Mouse (Mus musculus) liver, embryonic 15.5 days (tissue): ENCODE measurements around the gene Haus2. TPM values are rescaled to one million over a fixed set of nuclear protein-coding genes. Genes with fewer than 3 reads are reported as not detected.

Experiments
- ATAC-seq: fragments of 200-750 bp; cut with Nextera tagmentation; 2 replicates; pipeline ENCODE4 v1.8.0; 2017; ENCODE audit warnings: moderate number of reproducible peaks, mild to moderate bottlenecking, moderate library complexity; ENCODE audit not compliant: insufficient read depth
- H3K27ac ChIP-seq: fragments of 300-500 bp; sonication (generic); replicated peaks from 2 replicates; pipeline ENCODE4 v1.5.1; 2015; ENCODE audit warnings: mild to moderate bottlenecking, inconsistent platforms
- H3K27me3 ChIP-seq: fragments of 300-500 bp; sonication (generic); 2 replicates; pipeline ENCODE4 v1.6.1; 2015; ENCODE audit warnings: mild to moderate bottlenecking, inconsistent platforms
- H3K36me3 ChIP-seq: fragments of 300-500 bp; sonication (generic); replicated peaks from 2 replicates; pipeline ENCODE4 v1.6.1; 2015; ENCODE audit warnings: moderate library complexity, mild to moderate bottlenecking, inconsistent platforms
- H3K4me1 ChIP-seq: fragments of 300-500 bp; sonication (generic); replicated peaks from 2 replicates; pipeline ENCODE4 v1.6.1; 2015; ENCODE audit warnings: inconsistent platforms
- H3K4me2 ChIP-seq: fragments of 300-500 bp; sonication (generic); 2 replicates; pipeline ENCODE4 v1.6.1; 2015; ENCODE audit warnings: moderate library complexity, mild to moderate bottlenecking, inconsistent platforms
- H3K4me3 ChIP-seq: fragments of 300-500 bp; sonication (generic); replicated peaks from 2 replicates; pipeline ENCODE4 v1.5.1; 2015; ENCODE audit warnings: mild to moderate bottlenecking, inconsistent platforms
- H3K9ac ChIP-seq: fragments of 300-500 bp; sonication (generic); 2 replicates; pipeline ENCODE4 v1.6.1; 2015; ENCODE audit warnings: moderate library complexity, mild to moderate bottlenecking, inconsistent platforms
- H3K9me3 ChIP-seq: fragments of 300-500 bp; sonication (generic); replicated peaks from 2 replicates; pipeline ENCODE4 v1.6.1; 2016; ENCODE audit warnings: inconsistent platforms
- WGBS: fragments of 180-500 bp; shearing (Covaris S2); methylation state at CpG from one replicate; pipeline ENCODE4 v1.1.7; 2015; ENCODE audit warnings: mixed read lengths; ENCODE audit not compliant: insufficient replicate concordance; 5-methylcytosine and 5-hydroxymethylcytosine counted together
- polyA plus RNA-seq: library from polyadenylated mRNA; unstranded; fragments of >200 nt; fragmentation: Nextera tagmentation; extraction: Ambion mirVana; gene quantifications from 2 replicates; pipeline ENCODE4 v1.2.1, GENCODE M21; 2015

The Haus2 gene
- polyA plus RNA-seq, 1 experiment from 2014 or later, result 10.8 TPM

GRCm38 (mm10) chr2:120652256-120652924, 43.2 kb downstream of the Haus2 start:
- H3K4me2 ChIP-seq, result no peak overlapping the region
- no peak overlapping the region for H3K4me3 ChIP-seq
- no peak for ATAC-seq
- H3K4me1 ChIP-seq, result peaks cover 9% of the 10 kb centered on the region
- peaks cover 9% of the 10 kb centered on the region; the same call in 1 of the 2 replicates for H3K27me3 ChIP-seq
- H3K9ac ChIP-seq, result no peak overlapping the region
- H3K9me3 ChIP-seq, result no peaks in the 10 kb centered on the region
- H3K36me3 ChIP-seq, result no peaks in the 10 kb centered on the region
- 42% methylated on average over 7 of the region's 7 CpGs for WGBS
- no peak overlapping the region for H3K27ac ChIP-seq

GRCm38 (mm10) chr2:120652925-120653284, 43.7 kb downstream of the Haus2 start:
- H3K27me3 ChIP-seq, result peaks cover 9% of the 10 kb centered on the region; the same call in 1 of the 2 replicates
- H3K9ac ChIP-seq, result no peak overlapping the region
- H3K27ac ChIP-seq, result no peak overlapping the region
- H3K9me3 ChIP-seq, result no peaks in the 10 kb centered on the region
- no peak overlapping the region for H3K4me3 ChIP-seq
- WGBS, result 46% methylated on average over 7 of the region's 7 CpGs
- H3K4me2 ChIP-seq, result no peak overlapping the region
- no peak for ATAC-seq
- no peaks in the 10 kb centered on the region for H3K36me3 ChIP-seq
- peaks cover 14% of the 10 kb centered on the region for H3K4me1 ChIP-seq

- Histone ChIP-seq H3K4me1 (peaks cover 20% of the 10 kb centered on the region), H3K36me3 (no peaks in the 10 kb centered on the region), H3K9me3 (no peaks in the 10 kb centered on the region), H3K4me3 (no peak overlapping the region), H3K27ac (no peak overlapping the region), H3K27me3 (peaks cover 9% of the 10 kb centered on the region; the same call in 1 of the 2 replicates), H3K4me2 (no peak overlapping the region), H3K9ac (no peak overlapping the region)
- WGBS, result 64% methylated on average over 2 of the region's 2 CpGs
- no peak for ATAC-seq
Measured at GRCm38 (mm10) chr2:120654693-120655092, 45.5 kb downstream of the Haus2 start.

GRCm38 (mm10) chr2:120655905-120656304, 46.7 kb downstream of the Haus2 start:
- no peak for ATAC-seq
- no peak overlapping the region for H3K4me3 ChIP-seq
- no peak overlapping the region for H3K4me2 ChIP-seq
- H3K36me3 ChIP-seq, result no peaks in the 10 kb centered on the region
- no peak overlapping the region for H3K27ac ChIP-seq
- H3K9me3 ChIP-seq, result no peaks in the 10 kb centered on the region
- no peak overlapping the region for H3K9ac ChIP-seq
- peaks cover 9% of the 10 kb centered on the region; the same call in 1 of the 2 replicates for H3K27me3 ChIP-seq
- 61% methylated on average over 5 of the region's 5 CpGs for WGBS
- peaks cover 32% of the 10 kb centered on the region for H3K4me1 ChIP-seq

GRCm38 (mm10) chr2:120656711-120657110, 47.5 kb downstream of the Haus2 start:
- no peak overlapping the region for H3K27ac ChIP-seq
- peaks cover 37% of the 10 kb centered on the region for H3K4me1 ChIP-seq
- no peak overlapping the region for H3K4me2 ChIP-seq

GRCm38 (mm10) chr2:120658486-120658885, 49.3 kb downstream of the Haus2 start:
- Histone ChIP-seq H3K9ac (no peak overlapping the region), H3K4me2 (no peak overlapping the region), H3K9me3 (no peaks in the 10 kb centered on the region), H3K4me1 (peaks cover 37% of the 10 kb centered on the region), H3K4me3 (no peak overlapping the region), H3K27ac (no peak overlapping the region), H3K36me3 (no peaks in the 10 kb centered on the region), H3K27me3 (no peaks in the 10 kb centered on the region)
- no peak for ATAC-seq
- WGBS, result 21% methylated on average over 5 of the region's 5 CpGs

More at GRCm38 (mm10) chr2:120656711-120657110, 47.5 kb downstream of the Haus2 start:
- H3K4me3 ChIP-seq, result no peak overlapping the region
- H3K27me3 ChIP-seq, result peaks cover 4% of the 10 kb centered on the region; the same call in 1 of the 2 replicates
- no peaks in the 10 kb centered on the region for H3K36me3 ChIP-seq
- peak; percentile 50 for ATAC-seq
- WGBS, result 14% methylated on average over 2 of the region's 2 CpGs
- no peak overlapping the region for H3K9ac ChIP-seq
- H3K9me3 ChIP-seq, result no peaks in the 10 kb centered on the region

- no peaks in the 10 kb centered on the region for H3K9me3 ChIP-seq
- no peak for ATAC-seq
- no peak overlapping the region for H3K27ac ChIP-seq
- H3K4me1 ChIP-seq, result peaks cover 37% of the 10 kb centered on the region
- H3K36me3 ChIP-seq, result no peaks in the 10 kb centered on the region
- H3K4me2 ChIP-seq, result no peak overlapping the region
- H3K9ac ChIP-seq, result no peak overlapping the region
- no peaks in the 10 kb centered on the region for H3K27me3 ChIP-seq
- no peak overlapping the region for H3K4me3 ChIP-seq
Measured at GRCm38 (mm10) chr2:120659318-120659717, 50.1 kb downstream of the Haus2 start.

- no peak overlapping the region for H3K4me2 ChIP-seq
- 21% methylated on average over 5 of the region's 5 CpGs for WGBS
- no peaks in the 10 kb centered on the region for H3K36me3 ChIP-seq
- H3K4me3 ChIP-seq, result no peak overlapping the region
- peak; percentile 77 for ATAC-seq
- no peak overlapping the region for H3K9ac ChIP-seq
- H3K27me3 ChIP-seq, result no peaks in the 10 kb centered on the region
- H3K4me1 ChIP-seq, result peaks cover 37% of the 10 kb centered on the region
- H3K27ac ChIP-seq, result no peak overlapping the region
- no peaks in the 10 kb centered on the region for H3K9me3 ChIP-seq
Measured at GRCm38 (mm10) chr2:120660486-120661078, 51.4 kb downstream of the Haus2 start.

GRCm38 (mm10) chr2:120662766-120663165, 53.6 kb downstream of the Haus2 start:
- no peaks in the 10 kb centered on the region for H3K27me3 ChIP-seq
- H3K36me3 ChIP-seq, result no peaks in the 10 kb centered on the region
- no peak overlapping the region for H3K27ac ChIP-seq
- H3K4me3 ChIP-seq, result no peak overlapping the region
- peaks cover 25% of the 10 kb centered on the region for H3K4me1 ChIP-seq
- H3K9ac ChIP-seq, result no peak overlapping the region
- H3K9me3 ChIP-seq, result no peaks in the 10 kb centered on the region
- no peak for ATAC-seq
- H3K4me2 ChIP-seq, result no peak overlapping the region

GRCm38 (mm10) chr2:120663491-120664154, 54.4 kb downstream of the Haus2 start:
- Histone ChIP-seq H3K9me3 (no peaks in the 10 kb centered on the region), H3K27me3 (no peaks in the 10 kb centered on the region), H3K9ac (no peak overlapping the region), H3K4me2 (no peak overlapping the region), H3K36me3 (no peaks in the 10 kb centered on the region), H3K27ac (no peak overlapping the region), H3K4me3 (no peak overlapping the region), H3K4me1 (peaks cover 23% of the 10 kb centered on the region)
- 59% methylated on average over 3 of the region's 3 CpGs for WGBS
- ATAC-seq, result no peak

- no peak overlapping the region for H3K4me3 ChIP-seq
- ATAC-seq, result no peak
- no peaks in the 10 kb centered on the region for H3K4me1 ChIP-seq
- WGBS, result 41% methylated on average over 2 of the region's 2 CpGs
- H3K27me3 ChIP-seq, result no peaks in the 10 kb centered on the region
- H3K9ac ChIP-seq, result no peak overlapping the region
- H3K27ac ChIP-seq, result no peak overlapping the region
- H3K4me2 ChIP-seq, result no peak overlapping the region
- H3K36me3 ChIP-seq, result no peaks in the 10 kb centered on the region
- no peaks in the 10 kb centered on the region for H3K9me3 ChIP-seq
Measured at GRCm38 (mm10) chr2:120667446-120667845, 58.3 kb downstream of the Haus2 start.
